Mouse (Mus musculus): ENCODE results near the gene Gm28230.

GRCm38 (mm10) chr2:74691995-74692807 lies 34.3 kb upstream of the Gm28230 start:
- TF ChIP-seq CTCF (IDR thresholded peaks at IDR 0.05; ENCODE audit: insufficient read depth, low read depth, low read length), result no peak
- no peak for TF ChIP-seq POLR2A (IDR thresholded peaks at IDR 0.05; ENCODE audit: insufficient read depth, low read depth, low read length)
